Mouse (Mus musculus) layer of hippocampus, adult 2 months (tissue): ENCODE measurements around the gene Tasp1. TPM values are rescaled to one million over a fixed set of nuclear protein-coding genes. Genes with fewer than 3 reads are reported as not detected.

Experiments used
- DNase-seq, 2 experiments: peaks; one replicate each; pipeline ENCODE4 v3.0.0; 2022; ENCODE audit warnings: low spot score in 2 of 2
- H3K27ac ChIP-seq: fragments of 200-600 bp; 2 replicates; pipeline ENCODE4 v1.8.1; 2022
- H3K4me3 ChIP-seq: fragments of 200-600 bp; 2 replicates; pipeline ENCODE4 v1.8.1; 2022; ENCODE audit warnings: mild to moderate bottlenecking
- CTCF ChIP-seq: fragments of 200-600 bp; conservative IDR thresholded peaks from 2 replicates; pipeline ENCODE4 v1.8.1; 2022; ENCODE audit warnings: antibody characterized with exemption, mild to moderate bottlenecking, moderate library complexity
- total RNA-seq, 2 experiments: library from RNA; stranded (reverse); gene quantifications; 2 replicates each; pipeline ENCODE4 v1.2.3; 2021

The Tasp1 gene
- total RNA-seq, 2 experiments from 2014 or later, result 28.3 to 30.3 TPM

DNA sequence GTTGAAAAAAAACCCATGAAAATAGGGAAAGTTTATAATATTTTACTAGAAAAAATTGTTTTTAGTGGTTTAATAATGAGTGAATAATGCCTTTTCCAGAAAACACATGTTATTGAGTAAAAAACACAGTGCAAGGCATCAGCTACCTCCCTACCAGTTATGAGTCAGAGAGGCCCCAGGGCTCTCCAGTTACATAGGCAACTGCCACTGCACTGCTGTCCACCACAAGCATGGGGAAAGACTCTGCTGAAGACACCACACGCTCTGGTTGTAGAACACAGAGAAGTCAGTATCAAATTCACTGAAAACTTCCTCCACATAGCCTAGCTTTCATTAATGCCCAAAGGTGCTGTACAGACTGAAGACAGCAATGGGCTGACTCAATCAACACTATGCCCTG, 217.0 kb downstream of the Tasp1 start:
- no peak for TF ChIP-seq CTCF
- DNase-seq, result no peak
- Histone ChIP-seq H3K4me3 (no peak overlapping the region), H3K27ac (no peak overlapping the region)

DNA sequence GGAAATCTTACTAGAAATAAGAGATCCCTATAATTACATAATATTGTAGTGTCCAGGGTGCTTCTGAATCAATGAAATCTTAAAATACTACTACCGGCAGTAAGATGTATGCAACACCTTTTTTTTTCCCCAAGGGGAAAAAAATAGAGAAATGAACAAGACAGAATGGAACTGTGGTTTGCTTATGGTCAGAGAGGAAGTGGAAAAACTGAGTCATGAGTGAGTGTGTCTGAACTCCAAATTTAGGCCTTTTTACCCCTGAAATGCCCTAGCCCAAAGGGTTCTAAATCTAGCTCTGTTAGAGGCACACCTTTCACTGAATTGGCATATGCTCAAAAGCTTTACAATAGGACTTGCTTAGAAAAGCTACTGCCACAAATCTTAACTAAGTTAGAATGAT, 225.2 kb downstream of the Tasp1 start:
- no peak for DNase-seq
- H3K27ac ChIP-seq, result no peak overlapping the region
- no peak for TF ChIP-seq CTCF

DNA sequence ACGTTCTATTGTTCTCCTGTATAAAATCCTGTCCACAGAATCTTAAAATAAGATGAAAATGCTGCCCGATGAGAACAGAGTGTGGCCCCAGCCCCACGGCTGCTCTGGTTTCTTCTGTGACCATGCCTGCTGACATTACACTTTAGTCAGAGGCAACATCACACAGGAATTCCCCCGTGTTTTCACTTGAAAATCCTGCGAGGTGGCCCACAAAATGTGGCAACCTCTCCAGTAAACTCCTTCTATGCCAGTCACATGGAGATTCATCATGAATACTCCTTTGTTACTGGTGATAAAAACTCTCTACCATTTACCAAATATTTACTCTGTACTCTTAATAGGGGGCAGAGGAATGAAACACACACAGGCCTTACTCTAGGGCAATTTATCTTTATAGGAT, 225.7 kb downstream of the Tasp1 start:
- Histone ChIP-seq H3K27ac (no peak overlapping the region), H3K4me3 (no peak overlapping the region)
- no peak for TF ChIP-seq CTCF
- no peak for DNase-seq

More for the DNA sequence above, 225.2 kb downstream of the Tasp1 start:
- no peak overlapping the region for H3K4me3 ChIP-seq

DNA sequence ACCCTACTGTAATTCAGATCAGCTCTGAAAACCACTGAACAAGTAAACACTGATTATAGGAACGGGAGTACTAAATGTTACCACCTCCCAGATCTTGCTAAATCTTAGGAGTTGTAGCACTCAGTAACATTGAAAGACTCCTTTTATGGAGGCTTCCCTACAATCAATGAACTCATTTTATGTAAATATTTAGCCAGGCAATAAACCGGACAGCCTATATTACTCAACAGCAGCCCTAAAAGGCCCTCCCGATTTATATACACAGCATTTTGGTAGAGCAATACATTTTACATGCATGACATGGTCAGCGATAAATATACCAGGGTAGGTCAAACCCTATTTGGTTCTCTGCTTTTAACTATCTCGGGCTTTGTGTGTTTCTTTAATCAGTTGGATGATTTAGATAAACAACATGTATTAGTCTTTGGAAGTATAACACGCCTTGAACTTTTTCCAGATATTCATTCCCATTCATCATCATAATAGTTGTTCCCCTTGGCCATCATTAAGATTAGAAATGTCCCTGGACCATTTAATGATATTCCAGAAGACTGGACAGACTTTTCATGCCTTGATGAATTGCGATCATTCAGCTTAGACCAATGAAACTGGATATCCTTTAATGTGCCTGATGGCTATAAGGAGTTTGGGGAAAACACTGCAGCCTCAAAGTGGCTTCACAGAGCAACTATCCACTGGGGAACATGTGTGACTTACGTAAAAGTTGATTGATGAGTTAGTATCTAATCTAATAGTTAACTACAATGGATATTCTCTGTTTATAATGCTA, 244.8 kb downstream of the Tasp1 start:
- no peak overlapping the region for H3K4me3 ChIP-seq
- H3K27ac ChIP-seq, result no peak overlapping the region
- no peak for DNase-seq
- TF ChIP-seq CTCF, result no peak

DNA sequence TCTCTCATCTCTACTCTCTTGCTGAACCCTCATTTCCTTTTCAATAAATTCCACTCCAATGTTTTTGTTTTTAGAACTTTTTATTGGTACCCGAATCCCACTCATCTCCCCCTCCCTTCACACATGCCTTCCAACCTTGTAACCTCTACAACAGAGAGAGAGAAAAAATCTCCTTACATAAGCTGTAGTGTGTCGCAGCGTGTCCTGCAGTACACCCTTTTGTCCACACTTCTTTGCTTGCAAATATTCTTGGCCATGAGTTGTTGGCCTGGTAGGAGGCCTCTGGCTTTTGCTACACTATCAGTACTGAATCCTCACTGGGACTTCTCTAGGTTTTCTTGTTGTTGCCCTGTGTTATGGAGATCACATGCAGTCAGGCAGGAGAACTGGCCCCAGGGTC, 249.3 kb downstream of the Tasp1 start:
- H3K27ac ChIP-seq, result no peak overlapping the region
- H3K4me3 ChIP-seq, result no peak overlapping the region
- no peak; the same call in 1 of the 2 replicates for TF ChIP-seq CTCF
- DNase-seq, result no peak

DNA sequence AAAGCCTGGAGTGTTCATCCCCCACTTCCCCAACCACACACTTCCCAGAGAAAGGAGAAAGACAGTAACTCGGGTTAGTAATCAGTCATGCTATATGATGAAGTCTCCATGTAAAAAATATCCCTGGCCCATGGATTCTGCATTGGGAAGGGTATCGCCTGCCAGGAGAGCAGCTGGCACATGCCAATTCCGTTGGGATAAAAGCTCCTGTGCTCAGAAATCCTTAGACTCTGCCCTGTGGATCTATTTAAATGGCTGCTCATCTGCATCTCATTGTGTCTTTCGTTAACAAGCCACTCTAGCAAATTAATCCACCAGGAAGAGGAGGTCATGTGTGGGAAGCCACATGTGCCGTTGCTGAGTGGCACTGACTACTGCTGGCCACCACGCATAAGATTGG, 258.7 kb downstream of the Tasp1 start:
- no peak for DNase-seq
- H3K4me3 ChIP-seq, result no peak overlapping the region
- no peak for TF ChIP-seq CTCF

DNA sequence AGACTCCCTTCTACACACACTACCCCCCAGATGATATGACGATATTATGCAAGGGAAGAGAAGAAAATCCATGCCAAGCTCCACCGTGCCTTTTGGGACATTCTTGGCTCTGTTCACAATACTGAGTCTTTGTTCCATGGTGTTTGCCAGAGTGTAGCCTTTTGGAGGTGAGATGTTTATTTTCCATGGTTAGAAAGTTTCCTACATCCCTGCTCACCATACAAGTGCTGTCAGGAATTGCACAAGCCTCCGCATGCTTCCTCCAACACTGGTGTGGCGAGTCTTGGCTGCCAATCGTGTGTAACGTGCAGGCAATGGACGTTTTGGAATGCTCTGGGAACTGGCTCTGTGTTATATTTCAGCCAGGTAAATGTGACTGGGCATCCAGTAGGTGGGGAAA, 262.6 kb downstream of the Tasp1 start:
- no peak for TF ChIP-seq CTCF
- no peak for DNase-seq
- Histone ChIP-seq H3K4me3 (no peak overlapping the region), H3K27ac (no peak overlapping the region)

More for the DNA sequence above, 258.7 kb downstream of the Tasp1 start:
- H3K27ac ChIP-seq, result no peak overlapping the region

DNA sequence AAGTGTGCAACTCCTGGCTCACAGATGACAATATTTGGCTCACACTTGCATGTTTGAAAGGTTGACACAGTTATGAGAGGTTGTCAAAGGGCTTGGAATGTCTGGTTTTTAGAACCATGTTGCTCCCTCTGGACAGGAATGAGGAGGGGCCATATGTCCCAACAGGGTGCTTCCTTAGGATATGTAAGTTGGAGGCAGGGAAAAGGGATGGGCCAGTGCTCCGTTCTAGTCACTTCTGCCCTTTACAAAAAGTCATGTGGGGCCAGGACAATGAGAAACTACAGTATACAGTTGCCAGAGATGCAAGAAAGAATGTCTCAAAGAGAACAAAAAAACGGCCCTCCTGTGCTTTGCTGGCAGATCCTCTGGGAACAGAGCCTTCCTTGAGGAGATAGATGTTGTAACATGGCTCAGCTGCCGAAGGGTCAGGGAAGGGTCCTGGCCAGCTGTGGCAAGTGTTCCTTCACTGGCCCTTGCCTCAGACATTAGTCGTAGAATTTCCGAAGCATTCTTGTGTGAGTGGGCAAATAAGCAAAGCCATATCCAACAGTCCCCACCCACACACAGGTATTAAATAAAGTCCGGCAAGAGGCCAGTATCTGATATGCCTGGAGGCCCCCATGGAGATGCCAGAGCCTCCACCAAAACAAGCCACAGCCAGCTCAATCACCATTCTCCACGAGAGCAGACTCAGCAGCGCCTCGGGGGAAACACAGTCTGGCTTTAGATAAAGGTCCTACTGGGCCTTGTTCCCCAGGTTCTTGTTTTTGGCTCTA, 274.1 kb downstream of the Tasp1 start:
- no peak for DNase-seq
- no peak for TF ChIP-seq CTCF
- H3K4me3 ChIP-seq, result no peak overlapping the region

DNA sequence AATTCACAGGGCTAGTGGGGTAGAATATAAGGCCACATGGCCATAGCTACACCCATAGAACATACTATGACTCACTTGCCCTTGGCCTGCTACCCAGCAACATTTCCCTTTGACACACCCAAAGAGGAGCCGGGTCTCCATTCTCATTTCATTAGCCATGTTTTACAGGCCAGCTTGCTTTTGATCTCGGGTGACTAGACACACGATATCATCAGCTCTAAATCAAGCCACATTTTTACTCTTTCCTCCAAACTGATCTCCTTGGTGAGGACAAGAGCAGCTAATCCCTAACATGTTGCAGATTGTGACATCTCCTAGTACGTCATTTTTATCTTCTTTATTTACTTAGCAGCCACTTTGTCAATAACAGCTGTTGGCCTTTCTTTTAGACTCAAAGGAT, 277.9 kb downstream of the Tasp1 start:
- H3K4me3 ChIP-seq, result no peak overlapping the region
- TF ChIP-seq CTCF, result no peak
- H3K27ac ChIP-seq, result no peak overlapping the region
- DNase-seq, result no peak

More for the DNA sequence above, 274.1 kb downstream of the Tasp1 start:
- H3K27ac ChIP-seq, result no peak overlapping the region

DNA sequence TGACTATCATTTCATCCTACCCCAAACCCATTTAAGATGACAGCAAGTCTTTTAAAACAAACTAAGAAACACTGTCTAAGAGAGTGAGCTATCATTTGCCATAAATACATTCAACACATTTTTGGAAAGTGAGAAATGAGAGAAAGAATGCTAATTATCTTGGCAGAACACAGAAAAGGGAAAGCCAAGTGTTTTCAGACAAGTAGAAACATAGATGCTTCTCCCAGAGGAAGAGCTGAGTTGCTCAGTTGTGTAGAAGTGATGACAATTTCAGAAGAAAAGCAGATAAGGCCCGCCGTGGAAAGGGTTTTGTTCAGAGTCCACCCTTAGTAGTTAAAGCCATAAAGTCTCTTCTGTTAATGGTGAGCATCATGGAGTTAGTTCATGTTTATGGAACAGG, 281.7 kb downstream of the Tasp1 start:
- Histone ChIP-seq H3K27ac (no peak overlapping the region), H3K4me3 (no peak overlapping the region)
- no peak for DNase-seq
- no peak for TF ChIP-seq CTCF

DNA sequence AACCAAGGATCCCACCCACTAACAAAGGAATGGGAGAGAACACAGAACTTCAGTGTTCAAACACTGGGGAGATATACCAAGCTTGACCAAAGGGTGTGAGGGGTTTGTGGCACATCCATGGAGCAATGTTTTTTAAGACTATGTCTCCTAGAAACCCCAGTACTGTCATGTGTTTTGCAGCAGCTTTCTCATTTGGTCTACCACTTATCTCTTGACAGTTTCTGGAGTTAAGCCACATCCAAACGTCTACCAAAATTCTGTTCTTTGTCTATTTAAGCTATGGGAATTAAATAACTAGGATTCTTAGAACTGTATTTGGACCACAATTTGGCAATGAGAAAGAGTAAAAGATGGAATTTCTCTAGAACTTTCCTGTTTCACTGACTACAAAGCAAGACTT, 282.1 kb downstream of the Tasp1 start:
- Histone ChIP-seq H3K4me3 (no peak overlapping the region), H3K27ac (no peak overlapping the region)
- TF ChIP-seq CTCF, result no peak
- DNase-seq, result no peak

Other genes starting within 250 kb of the Tasp1 start
- gene Gm17374, start 85.2 kb upstream of the Tasp1 start, total RNA-seq, result not detected
- 10 to 100 TPM; 20.0 to 23.5 TPM for gene Esf1, start 103.8 kb upstream of the Tasp1 start, total RNA-seq
- gene Ndufaf5, start 103.8 kb upstream of the Tasp1 start, total RNA-seq, result 10 to 100 TPM; 50.3 to 54.6 TPM